Mouse (Mus musculus) G1E (cell line): ENCODE measurements around the gene Cacna1c.

Source experiments
- CTCF ChIP-seq: IDR thresholded peaks from 2 replicates; pipeline ENCODE4 v1.5.1; 2012; ENCODE audit warnings: low read depth, low read length, inconsistent platforms, mixed read lengths
- GATA1 ChIP-seq: IDR thresholded peaks from 2 replicates; pipeline ENCODE4 v1.6.1; 2012; ENCODE audit warnings: borderline replicate concordance, low read length, inconsistent platforms, mixed read lengths
- GATA2 ChIP-seq: IDR thresholded peaks from 2 replicates; pipeline ENCODE4 v1.6.1; 2012; ENCODE audit warnings: low read depth, low read length, inconsistent platforms, borderline replicate concordance
- POLR2AphosphoS5 ChIP-seq: IDR thresholded peaks from 2 replicates; pipeline ENCODE4 v1.6.1; 2012; ENCODE audit warnings: low read depth, low read length, inconsistent platforms; ENCODE audit not compliant: insufficient replicate concordance

DNA sequence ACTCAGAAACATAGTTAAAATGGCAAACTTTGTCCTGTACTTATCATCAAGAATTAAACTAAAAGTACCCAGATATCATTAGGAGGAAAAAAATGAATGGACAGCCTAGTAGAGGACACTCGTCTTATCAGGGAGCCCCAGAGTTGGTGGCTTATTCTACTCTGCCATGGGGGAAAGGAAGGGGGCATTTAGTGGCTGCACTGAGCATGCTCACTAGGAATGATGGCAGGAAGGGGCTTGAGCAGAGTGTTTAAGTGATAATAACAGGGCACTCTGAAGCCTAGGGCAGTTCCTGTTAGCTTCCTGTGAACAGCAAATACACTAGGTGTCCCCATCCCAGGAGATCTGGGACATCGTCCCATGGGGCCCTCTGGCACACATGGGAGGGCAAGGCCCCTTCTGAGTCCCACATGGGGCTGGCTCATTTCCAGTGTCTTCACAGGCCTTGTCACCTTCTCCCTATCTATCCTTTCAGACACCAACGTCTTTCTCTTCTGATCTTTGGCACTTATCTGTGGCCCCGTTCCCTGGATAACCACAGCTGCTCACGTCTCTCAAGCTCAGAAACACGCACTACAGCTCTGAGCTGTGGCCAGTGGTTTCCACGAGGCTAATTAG is 437.8 kb downstream of the Cacna1c start:
- no peak for TF ChIP-seq CTCF
- TF ChIP-seq GATA2, result no peak
- TF ChIP-seq GATA1, result no peak
- TF ChIP-seq POLR2AphosphoS5, result no peak
